Mouse (Mus musculus): ENCODE results near the gene Slc2a2.
A peak's percentile ranks its signal among the peaks of the same experiment; 100 is the strongest.
"Not testable (repeated sequence)": the region's sequence is repeated elsewhere in the genome, so short reads cannot be mapped to it uniquely, and the experiment has no call there.

The Slc2a2 gene

DNA sequence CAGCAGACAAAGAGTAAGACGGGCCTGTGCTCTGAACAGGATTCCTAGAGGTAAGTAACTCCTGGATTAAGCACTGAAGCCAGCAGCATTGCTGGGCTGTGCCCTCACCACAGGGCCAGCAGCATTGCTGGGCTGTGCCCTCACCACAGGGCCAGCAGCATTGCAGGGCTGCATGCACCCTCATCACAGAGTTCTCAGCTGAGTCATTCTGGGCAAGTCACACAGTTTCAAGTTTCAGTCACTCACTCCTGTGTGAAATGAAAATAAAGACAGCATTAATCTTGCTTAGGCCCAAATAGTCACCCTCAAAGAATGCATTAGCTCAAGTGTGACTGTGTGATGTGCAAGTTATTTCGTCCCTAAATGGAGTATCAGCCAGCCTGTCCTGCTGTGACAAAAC lies 37.0 kb downstream of the Slc2a2 start:
- DNase-seq (ENCODE audit: low spot score), result no peak

DNA sequence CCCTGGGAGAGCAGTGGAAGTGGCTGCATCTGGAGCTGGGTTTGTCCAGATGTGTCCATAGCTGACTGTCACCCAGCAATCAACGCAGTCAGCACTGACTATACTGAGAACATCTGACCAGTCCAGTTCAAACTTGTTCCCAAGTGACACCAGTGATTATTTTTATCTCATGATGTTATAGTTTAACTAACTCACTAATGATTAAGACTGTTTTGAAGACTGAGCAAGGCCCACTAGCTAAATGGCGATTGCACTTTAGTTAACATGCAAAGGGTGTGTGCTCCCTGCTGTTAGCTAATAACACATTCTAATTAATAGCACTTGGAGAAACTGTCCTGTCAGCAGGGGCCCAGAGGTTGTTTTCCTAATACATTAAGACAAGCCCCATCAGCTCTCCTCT lies 39.3 kb downstream of the Slc2a2 start:
- DNase-seq (ENCODE audit: low spot score), result no peak

DNA sequence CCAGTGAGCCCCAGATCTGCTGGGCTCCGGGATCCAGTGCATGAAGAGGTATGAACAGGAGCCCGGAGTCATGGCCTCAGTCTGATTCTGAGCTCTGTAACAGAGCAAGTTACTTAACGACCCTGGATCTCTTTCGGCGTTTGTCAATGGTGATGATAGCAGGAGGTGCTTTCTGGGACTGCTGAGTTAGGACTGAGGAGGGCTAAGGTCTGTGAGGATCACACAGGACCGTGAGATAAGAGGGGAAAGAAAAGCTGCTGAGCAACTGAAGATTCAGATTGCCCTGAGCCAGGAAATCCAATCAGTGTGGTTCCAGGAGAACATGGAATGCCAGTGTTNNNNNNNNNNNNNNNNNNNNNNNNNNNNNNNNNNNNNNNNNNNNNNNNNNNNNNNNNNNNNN lies 42.6 kb downstream of the Slc2a2 start:
- DNase-seq (ENCODE audit: low spot score), result peak; percentile 56

- DNase-seq (ENCODE audit: low spot score), result no peak
Measured at GRCm38 (mm10) chr3:28743251-28743650, 45.5 kb downstream of the Slc2a2 start.

DNA sequence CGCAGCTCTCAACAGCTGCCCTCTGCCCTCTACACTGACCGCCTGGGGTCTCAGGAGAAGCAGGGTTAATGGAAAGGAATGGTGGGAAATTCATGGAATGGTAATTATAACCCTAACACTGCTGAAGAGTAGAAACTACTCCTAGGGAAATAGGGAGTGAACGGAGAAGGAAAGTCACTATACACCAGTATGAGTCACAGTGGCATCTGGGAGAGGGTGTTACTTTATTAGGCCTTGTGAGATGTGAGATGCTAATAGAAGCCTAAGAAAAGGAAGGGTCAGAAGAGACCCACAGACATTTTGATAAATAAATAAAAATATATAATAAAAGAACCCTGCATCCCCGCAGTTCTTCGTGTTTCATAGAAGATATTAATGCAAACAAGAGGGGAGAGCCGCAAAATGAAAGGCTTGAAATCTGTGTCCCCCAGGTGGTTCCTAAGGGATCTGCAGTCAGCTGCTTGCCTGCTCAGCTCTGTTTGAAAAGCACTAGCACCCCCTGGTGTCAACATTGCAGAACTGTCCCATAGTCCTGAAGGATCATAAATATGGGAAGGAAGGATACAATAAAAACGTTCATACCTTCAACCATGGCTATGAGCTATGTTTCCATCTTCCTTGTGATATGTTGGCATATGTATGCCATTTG lies 48.3 kb downstream of the Slc2a2 start:
- peak; percentile 73 for DNase-seq (ENCODE audit: low spot score)

DNA sequence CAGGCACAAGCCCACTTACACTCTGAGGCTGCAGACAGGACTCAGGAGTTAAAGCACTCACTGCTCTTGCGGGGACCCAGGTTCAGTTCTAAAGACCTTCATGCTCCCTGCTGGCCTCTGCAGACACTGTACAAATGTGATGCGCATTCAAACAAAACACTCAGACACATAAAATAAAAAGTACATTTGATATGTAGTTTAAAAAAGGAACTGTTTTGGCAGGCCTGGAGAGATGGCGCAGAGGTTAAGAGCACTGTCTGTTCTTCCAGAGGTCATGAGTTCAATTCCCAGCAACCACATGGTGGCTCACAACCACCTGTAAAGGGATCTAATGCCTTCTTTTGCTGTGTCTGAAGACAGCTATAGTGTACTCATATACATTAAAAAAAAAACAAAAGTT lies 50.4 kb downstream of the Slc2a2 start:
- DNase-seq (ENCODE audit: low spot score), result no peak

GRCm38 (mm10) chr3:28748956-28749355 lies 51.3 kb downstream of the Slc2a2 start:
- no peak for DNase-seq (ENCODE audit: low spot score)

- no peak for DNase-seq (ENCODE audit: low spot score)
Measured at GRCm38 (mm10) chr3:28755477-28755876, 57.8 kb downstream of the Slc2a2 start.

- DNase-seq (ENCODE audit: low spot score), result no peak
Measured at GRCm38 (mm10) chr3:28761225-28761789, 63.6 kb downstream of the Slc2a2 start.

GRCm38 (mm10) chr3:28766935-28767334 lies 69.2 kb downstream of the Slc2a2 start:
- no peak for DNase-seq (ENCODE audit: low spot score)

- DNase-seq (ENCODE audit: low spot score), result no peak
Measured at GRCm38 (mm10) chr3:28768222-28768621, 70.5 kb downstream of the Slc2a2 start.

DNA sequence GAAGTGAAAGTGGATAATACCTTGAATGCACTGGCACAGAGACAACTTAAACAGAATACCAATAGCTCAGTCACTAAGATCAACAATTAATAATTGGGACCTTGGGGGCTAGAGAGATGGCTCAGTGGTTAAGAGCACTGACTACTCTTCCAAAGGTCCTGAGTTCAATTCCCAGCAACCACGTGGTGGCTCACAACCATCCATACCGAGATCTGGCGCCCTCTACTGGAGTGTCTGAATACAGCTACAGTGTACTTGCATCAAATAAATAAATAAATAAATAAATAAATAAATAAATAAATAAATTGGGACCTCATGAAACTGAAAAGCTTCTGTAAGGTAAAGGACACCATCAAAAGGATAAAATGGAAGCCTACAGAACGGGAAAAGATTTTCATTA lies 75.2 kb downstream of the Slc2a2 start:
- not testable (repeated sequence) for DNase-seq (ENCODE audit: low spot score)

DNA sequence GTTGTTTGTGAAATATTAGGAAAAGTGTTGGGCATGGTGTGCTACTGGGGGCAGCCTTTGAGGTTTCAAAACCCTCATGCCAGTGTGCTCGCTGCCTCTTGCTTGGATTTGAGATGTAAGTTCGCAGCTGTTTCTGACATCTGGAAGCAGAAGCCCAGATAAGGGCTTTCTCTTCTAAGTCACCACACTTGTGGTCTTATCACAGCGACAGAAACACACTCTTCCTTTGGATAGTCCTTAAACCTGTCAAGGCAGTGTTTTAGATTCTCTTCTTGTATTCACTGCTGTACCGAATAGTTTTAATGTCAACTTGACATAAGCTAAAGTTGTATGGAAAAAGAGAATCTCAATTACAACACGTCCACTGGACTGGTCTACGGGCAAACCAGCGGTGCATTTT lies 77.7 kb downstream of the Slc2a2 start:
- no peak for DNase-seq (ENCODE audit: low spot score)

- no peak for DNase-seq (ENCODE audit: low spot score)
Measured at GRCm38 (mm10) chr3:28775958-28776357, 78.3 kb downstream of the Slc2a2 start.

- DNase-seq (ENCODE audit: low spot score), result no peak
Measured at GRCm38 (mm10) chr3:28776491-28776890, 78.8 kb downstream of the Slc2a2 start.

DNA sequence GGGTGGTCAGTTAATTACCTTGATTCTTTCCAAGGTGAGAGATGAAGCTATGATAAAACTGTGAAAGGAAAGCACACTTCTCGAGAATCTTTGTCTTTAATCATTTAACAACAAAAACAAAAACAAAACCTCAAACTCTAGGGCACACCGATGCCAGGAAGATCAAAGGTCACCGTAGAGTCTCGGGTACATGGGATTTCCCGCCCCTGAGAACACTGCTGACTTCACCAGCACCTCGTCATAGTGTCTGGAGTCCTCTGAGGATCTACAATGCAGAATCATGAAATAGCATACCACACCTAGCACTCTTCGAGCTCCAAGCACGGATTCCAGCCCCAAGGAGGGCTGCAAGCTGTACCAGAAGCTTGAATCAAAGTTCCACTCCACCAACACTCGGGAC lies 82.8 kb downstream of the Slc2a2 start:
- DNase-seq (ENCODE audit: low spot score), result no peak

Data from yolk sac, embryonic 10.5 days (tissue).